10 mouse cellular contexts compared by ENCODE assay signal in genomic region chr9:61376650-61377049, GRCm38 (mm10). TPM values are rescaled to one million over a fixed set of nuclear protein-coding genes. Genes with fewer than 3 reads are reported as not detected.
DNase-seq lines count a peak whose midpoint lies in the region; ATAC-seq and TF ChIP-seq lines count a peak whose summit lies in the region.
"Had no signal": no experiment of that assay in that cellular context is flagged by ENCODE, and none has a peak within 500 bp of the region (broad histone marks: within the 10 kb centered on the region; RNA-seq: fewer than 3 reads in every experiment).

No protein-coding gene starts in this region.

- peak overlapping the region; percentile 53; the same call in 1 of the 2 replicates for H3K9ac ChIP-seq in embryonic facial prominence, embryonic 13.5 days
- H3K9ac ChIP-seq in intestine, embryonic 14.5 days (ENCODE audit: low read length) = no peak overlapping the region
- H3K9ac ChIP-seq in midbrain, embryonic 15.5 days = peak overlapping the region; percentile 42; the same call in 1 of the 2 replicates

- 19% methylated on average over 3 of the region's 3 CpGs for WGBS in embryonic facial prominence, embryonic 13.5 days
- 53% methylated on average over 3 of the region's 3 CpGs for WGBS in intestine, embryonic 14.5 days
- WGBS in midbrain, embryonic 15.5 days = 23% methylated on average over 3 of the region's 3 CpGs
- 56% methylated on average over 3 of the region's 3 CpGs for WGBS in lung, adult 2 months

- DNase-seq in gastrocnemius, adult 2 months = no peak
- DNase-seq in gastrocnemius, adult 18-20 months (ENCODE audit: low spot score) = no peak
- no peak for DNase-seq in intestine, embryonic 14.5 days (ENCODE audit: low spot score)
- DNase-seq in urinary bladder, postnatal 25 days (ENCODE audit: low spot score) = no peak
- DNase-seq in embryo, embryonic 9.5 days (ENCODE audit: extremely low spot score) = no peak
- no peak for DNase-seq in lung, adult 2 months
- DNase-seq: cerebellum, postnatal 10 days; kidney, postnatal 36 days had no signal

- H3K9me3 ChIP-seq in embryonic facial prominence, embryonic 13.5 days = no peaks in the 10 kb centered on the region
- H3K9me3 ChIP-seq in intestine, embryonic 14.5 days (ENCODE audit: control insufficient read depth, low read length) = no peaks in the 10 kb centered on the region
- H3K9me3 ChIP-seq in midbrain, embryonic 15.5 days = no peaks in the 10 kb centered on the region

- H3K27ac ChIP-seq in gastrocnemius, adult 2 months = no peak overlapping the region
- no peak overlapping the region for H3K27ac ChIP-seq in embryonic facial prominence, embryonic 13.5 days
- no peak overlapping the region for H3K27ac ChIP-seq in intestine, embryonic 14.5 days (ENCODE audit: low read depth)
- H3K27ac ChIP-seq in midbrain, embryonic 15.5 days = peak overlapping the region; percentile 63

- H3K27me3 ChIP-seq in embryonic facial prominence, embryonic 13.5 days = no peaks in the 10 kb centered on the region
- no peaks in the 10 kb centered on the region for H3K27me3 ChIP-seq in intestine, embryonic 14.5 days (replicated peaks; ENCODE audit: control insufficient read depth, insufficient read depth, low read length)
- H3K27me3 ChIP-seq in midbrain, embryonic 15.5 days (replicated peaks) = no peaks in the 10 kb centered on the region

- H3K36me3 ChIP-seq in embryonic facial prominence, embryonic 13.5 days = peaks cover 35% of the 10 kb centered on the region
- peaks cover 29% of the 10 kb centered on the region for H3K36me3 ChIP-seq in intestine, embryonic 14.5 days (ENCODE audit: control insufficient read depth, insufficient read depth, low read length)
- no peaks in the 10 kb centered on the region for H3K36me3 ChIP-seq in midbrain, embryonic 15.5 days (replicated peaks)

- no peak for TF ChIP-seq POLR2A in lung, adult 2 months (IDR thresholded peaks at IDR 0.05; ENCODE audit: borderline replicate concordance, extremely low read depth, low read depth, low read length)

- H3K4me1 ChIP-seq in embryonic facial prominence, embryonic 13.5 days = peaks cover 77% of the 10 kb centered on the region
- H3K4me1 ChIP-seq in intestine, embryonic 14.5 days (replicated peaks; ENCODE audit: control insufficient read depth, insufficient read depth, low read length) = peaks cover 63% of the 10 kb centered on the region
- peaks cover 78% of the 10 kb centered on the region for H3K4me1 ChIP-seq in midbrain, embryonic 15.5 days
- H3K4me1 ChIP-seq in lung, adult 2 months (ENCODE audit: control insufficient read depth, insufficient read depth, low read length) = peaks cover 25% of the 10 kb centered on the region

- intact Hi-C loops in gastrocnemius, adult 2 months (cut with DNase I) = no loop called here

- H3K4me2 ChIP-seq in embryonic facial prominence, embryonic 13.5 days = peak overlapping the region; percentile 94
- H3K4me2 ChIP-seq in intestine, embryonic 14.5 days (ENCODE audit: low read length) = peak overlapping the region; percentile 52
- H3K4me2 ChIP-seq in midbrain, embryonic 15.5 days = peak overlapping the region; percentile 79

- ATAC-seq in embryonic facial prominence, embryonic 13.5 days (ENCODE audit: insufficient number of reproducible peaks, insufficient read depth, low FRiP score, low TSS enrichment, low read depth) = no peak
- ATAC-seq in intestine, embryonic 14.5 days (replicated peaks; ENCODE audit: low FRiP score, low TSS enrichment, low read depth) = no peak
- ATAC-seq in midbrain, embryonic 15.5 days (replicated peaks) = no peak

- H3K4me3 ChIP-seq in gastrocnemius, adult 2 months = peak overlapping the region; percentile 34; the same call in 1 of the 2 replicates
- peak overlapping the region; percentile 76 for H3K4me3 ChIP-seq in embryonic facial prominence, embryonic 13.5 days
- no peak overlapping the region for H3K4me3 ChIP-seq in intestine, embryonic 14.5 days (ENCODE audit: low read depth, low read length)
- H3K4me3 ChIP-seq in midbrain, embryonic 15.5 days = peak overlapping the region; percentile 84
- H3K4me3 ChIP-seq in lung, adult 2 months (replicated peaks; ENCODE audit: extremely low read depth, low read depth, low read length) = no peak overlapping the region

- no peak for TF ChIP-seq CTCF in gastrocnemius, adult 2 months (IDR thresholded peaks at IDR 0.05)
- no peak for TF ChIP-seq CTCF in lung, adult 2 months (IDR thresholded peaks at IDR 0.05; ENCODE audit: insufficient read depth, low read length)

RNA-seq across cellular contexts. Expression of gene Tle3, which starts 4.5 kb away (rescaled TPM):
- 10 to 100 TPM in 1 of 2 experiments, 1 to 10 TPM in 1; 4.7 to 12.9 TPM for total RNA-seq in gastrocnemius, adult 2 months (2021)
- total RNA-seq in gastrocnemius, adult 18-20 months (2021) = 1 to 10 TPM; 7.1 TPM
- polyA plus RNA-seq in embryonic facial prominence, embryonic 13.5 days (2015; fragmentation: Nextera tagmentation; extraction: Ambion mirVana) = 38.9 and 39.5 TPM in 2 replicates
- polyA plus RNA-seq in intestine, embryonic 14.5 days (2014; fragmentation: Nextera tagmentation; extraction: Ambion mirVana) = 23.3 and 25.0 TPM in 2 replicates
- 34.9 and 39.1 TPM in 2 replicates for polyA plus RNA-seq in midbrain, embryonic 15.5 days (2015; fragmentation: Nextera tagmentation; extraction: Ambion mirVana)
- polyA plus RNA-seq in lung, adult 2 months (2012; rRNA removed) = 55.1 and 59.1 TPM in 2 replicates

Comparison
In these comparisons a context has a peak if more than half of its experiments do, and no peak if none do; other contexts are left out.
1. H3K4me3 ChIP-seq: peak in gastrocnemius, adult 2 months (single experiment), embryonic facial prominence, embryonic 13.5 days (single experiment) and midbrain, embryonic 15.5 days (single experiment); none in intestine, embryonic 14.5 days (single experiment) and lung, adult 2 months (single experiment).
2. Peak in every context shown above with its lines, with median percentiles within 50 percentile points of each other: H3K4me2 ChIP-seq.